Mouse (Mus musculus) neural tube, embryonic 13.5 days (tissue): ENCODE measurements around the gene Aarsd1. TPM values are rescaled to one million over a fixed set of nuclear protein-coding genes. Genes with fewer than 3 reads are reported as not detected.

Experiments used
- ATAC-seq: fragments of 200-750 bp; cut with Nextera tagmentation; 2 replicates; pipeline ENCODE4 v1.8.0; 2017; ENCODE audit warnings: low read depth, mild to moderate bottlenecking, moderate TSS enrichment, moderate library complexity
- H3K27ac ChIP-seq: fragments of 300-500 bp; sonication (generic); replicated peaks from 2 replicates; pipeline ENCODE4 v1.5.1; 2015; ENCODE audit warnings: moderate library complexity, mild to moderate bottlenecking, inconsistent platforms
- H3K27me3 ChIP-seq: fragments of 300-500 bp; sonication (generic); 2 replicates; pipeline ENCODE4 v1.6.1; 2015; ENCODE audit warnings: mild to moderate bottlenecking, inconsistent platforms
- H3K36me3 ChIP-seq: fragments of 300-500 bp; sonication (generic); 2 replicates; pipeline ENCODE4 v1.6.1; 2015; ENCODE audit warnings: mild to moderate bottlenecking, inconsistent platforms
- H3K4me1 ChIP-seq: fragments of 300-500 bp; sonication (generic); replicated peaks from 2 replicates; pipeline ENCODE4 v1.6.1; 2015; ENCODE audit warnings: inconsistent platforms
- H3K4me2 ChIP-seq: fragments of 300-500 bp; sonication (generic); 2 replicates; pipeline ENCODE4 v1.6.1; 2015; ENCODE audit warnings: inconsistent platforms, mild to moderate bottlenecking, moderate library complexity
- H3K4me3 ChIP-seq: fragments of 300-500 bp; sonication (generic); 2 replicates; pipeline ENCODE4 v1.5.1; 2015; ENCODE audit warnings: mild to moderate bottlenecking, inconsistent platforms
- H3K9ac ChIP-seq: fragments of 300-500 bp; sonication (generic); 2 replicates; pipeline ENCODE4 v1.6.1; 2015; ENCODE audit warnings: moderate library complexity, mild to moderate bottlenecking, inconsistent platforms
- H3K9me3 ChIP-seq: fragments of 300-500 bp; sonication (generic); 2 replicates; pipeline ENCODE4 v1.6.1; 2016; ENCODE audit warnings: inconsistent platforms
- WGBS: fragments of 180-500 bp; shearing (Covaris S2); methylation state at CpG from one replicate; pipeline ENCODE4 v1.1.7; 2015; 5-methylcytosine and 5-hydroxymethylcytosine counted together
- microRNA-seq: library from miRNA; unstranded; fragments of <30 nt; microRNA quantifications from one replicate; pipeline ENCODE4, GENCODE M21; 2016
- polyA plus RNA-seq: library from polyadenylated mRNA; unstranded; fragments of >200 nt; fragmentation: Nextera tagmentation; extraction: Ambion mirVana; gene quantifications from 2 replicates; pipeline ENCODE4 v1.2.1, GENCODE M21; 2015

Aarsd1 gene
- polyA plus RNA-seq, 1 experiment from 2014 or later = 90.0 TPM

GRCm38 (mm10) chr11:101360651-101361113 is 56.7 kb downstream of the Aarsd1 start:
- 77% methylated on average over 3 of the region's 3 CpGs for WGBS
- Histone ChIP-seq H3K9ac (no peak overlapping the region), H3K4me3 (no peak overlapping the region), H3K9me3 (no peaks in the 10 kb centered on the region), H3K27ac (no peak overlapping the region), H3K4me1 (no peaks in the 10 kb centered on the region), H3K36me3 (no peaks in the 10 kb centered on the region), H3K4me2 (no peak overlapping the region), H3K27me3 (no peaks in the 10 kb centered on the region)
- ATAC-seq = no peak

GRCm38 (mm10) chr11:101359776-101360175 is 57.6 kb downstream of the Aarsd1 start:
- ATAC-seq = no peak

GRCm38 (mm10) chr11:101357505-101358182 is 59.8 kb downstream of the Aarsd1 start:
- no peaks in the 10 kb centered on the region for H3K9me3 ChIP-seq
- H3K27me3 ChIP-seq = no peaks in the 10 kb centered on the region
- no peak overlapping the region for H3K9ac ChIP-seq
- H3K4me3 ChIP-seq = no peak overlapping the region
- WGBS = 83% methylated on average over 3 of the region's 3 CpGs
- ATAC-seq = no peak
- no peaks in the 10 kb centered on the region for H3K36me3 ChIP-seq
- H3K4me2 ChIP-seq = no peak overlapping the region
- no peaks in the 10 kb centered on the region for H3K4me1 ChIP-seq
- H3K27ac ChIP-seq = no peak overlapping the region

More at GRCm38 (mm10) chr11:101359776-101360175, 57.6 kb downstream of the Aarsd1 start:
- H3K9me3 ChIP-seq = no peaks in the 10 kb centered on the region
- no peak overlapping the region for H3K9ac ChIP-seq
- no peaks in the 10 kb centered on the region for H3K36me3 ChIP-seq
- H3K27ac ChIP-seq = no peak overlapping the region
- no peak overlapping the region for H3K4me2 ChIP-seq
- H3K4me1 ChIP-seq = no peaks in the 10 kb centered on the region
- no peak overlapping the region for H3K4me3 ChIP-seq
- no peaks in the 10 kb centered on the region for H3K27me3 ChIP-seq
- 74% methylated on average over 9 of the region's 9 CpGs for WGBS

Small RNA genes within 50 kb of the gene (microRNA-seq; reads per million reads assigned to microRNA genes)
- not detected for gene Mir6929

Other genes with a start within 250 kb of the Aarsd1 start
- gene Cntnap1, start 247.1 kb downstream of the Aarsd1 start, polyA plus RNA-seq = 4.6 and 5.1 TPM in 2 replicates
- 10.3 and 13.0 TPM in 2 replicates for gene Plekhh3, start 246.3 kb downstream of the Aarsd1 start, polyA plus RNA-seq
- gene Ccr10, start 242.2 kb downstream of the Aarsd1 start, polyA plus RNA-seq = 0.40 and 0.91 TPM in 2 replicates
- 15.4 and 17.9 TPM in 2 replicates for gene Ezh1, start 191.2 kb downstream of the Aarsd1 start, polyA plus RNA-seq
- 97.6 and 108 TPM in 2 replicates for gene Ramp2, start 171.6 kb downstream of the Aarsd1 start, polyA plus RNA-seq
- 114 and 117 TPM in 2 replicates for gene Vps25, start 163.9 kb downstream of the Aarsd1 start, polyA plus RNA-seq
- 5.5 and 6.8 TPM in 2 replicates for gene Wnk4, start 157.0 kb downstream of the Aarsd1 start, polyA plus RNA-seq
- 0.89 and 1.0 TPM in 2 replicates for gene Cntd1, start 138.6 kb downstream of the Aarsd1 start, polyA plus RNA-seq
- gene Coa3, start 138.5 kb downstream of the Aarsd1 start, polyA plus RNA-seq = 211 and 238 TPM in 2 replicates
- 173 and 178 TPM in 2 replicates for gene Becn1, start 115.3 kb downstream of the Aarsd1 start, polyA plus RNA-seq
- 126 and 133 TPM in 2 replicates for gene Psme3, start 101.4 kb downstream of the Aarsd1 start, polyA plus RNA-seq
- gene Aoc2, start 92.6 kb downstream of the Aarsd1 start, polyA plus RNA-seq = 2.0 and 2.1 TPM in 2 replicates
- gene Aoc3, start 87.0 kb downstream of the Aarsd1 start, polyA plus RNA-seq = 0.07 TPM in 1 of 2 replicates, not detected in the other
- not detected in 2 replicates for gene G6pc, start 50.1 kb downstream of the Aarsd1 start, polyA plus RNA-seq
- gene Gm27029, start 7.2 kb upstream of the Aarsd1 start, polyA plus RNA-seq = 5.7 and 8.3 TPM in 2 replicates
- 25.5 and 28.5 TPM in 2 replicates for gene Rundc1, start 7.5 kb upstream of the Aarsd1 start, polyA plus RNA-seq
- 3.3 and 4.3 TPM in 2 replicates for gene Ptges3l, start 7.7 kb upstream of the Aarsd1 start, polyA plus RNA-seq
- 303 and 315 TPM in 2 replicates for gene Rpl27, start 24.7 kb upstream of the Aarsd1 start, polyA plus RNA-seq
- gene Ifi35, start 30.8 kb upstream of the Aarsd1 start, polyA plus RNA-seq = 3.6 and 3.8 TPM in 2 replicates
- 80.5 and 83.0 TPM in 2 replicates for gene Rnd2, start 47.4 kb upstream of the Aarsd1 start, polyA plus RNA-seq
- 72.6 and 75.8 TPM in 2 replicates for gene Vat1, start 48.6 kb upstream of the Aarsd1 start, polyA plus RNA-seq
- 3.0 and 3.2 TPM in 2 replicates for gene Brca1, start 134.3 kb upstream of the Aarsd1 start, polyA plus RNA-seq
- 99.4 and 107 TPM in 2 replicates for gene Nbr1, start 134.5 kb upstream of the Aarsd1 start, polyA plus RNA-seq
- 3.5 and 4.9 TPM in 2 replicates for gene Tmem106a, start 164.6 kb upstream of the Aarsd1 start, polyA plus RNA-seq
- gene Gm11634, start 181.6 kb upstream of the Aarsd1 start, polyA plus RNA-seq = not detected in 2 replicates
- 16.0 and 16.4 TPM in 2 replicates for gene Rdm1, start 209.6 kb upstream of the Aarsd1 start, polyA plus RNA-seq
- 18.1 and 19.8 TPM in 2 replicates for gene Arl4d, start 247.9 kb upstream of the Aarsd1 start, polyA plus RNA-seq